Mouse (Mus musculus): Measurements from ENCODE around the gene Mlip.
"Not testable (repeated sequence)": the region's sequence is repeated elsewhere in the genome, so short reads cannot be mapped to it uniquely, and the experiment has no call there.

Gene Mlip

GRCm38 (mm10) chr9:77251511-77252112, 101.2 kb downstream of the Mlip start:
- DNase-seq (ENCODE audit: extremely low spot score, low read depth, low spot score), result no peak

GRCm38 (mm10) chr9:77198250-77198649, 154.5 kb downstream of the Mlip start:
- no peak for DNase-seq (ENCODE audit: extremely low spot score, low read depth, low spot score)

- no peak for DNase-seq (ENCODE audit: extremely low spot score, low read depth, low spot score)
These were observed 173.3 kb downstream of the Mlip start for GRCm38 (mm10) chr9:77179486-77179885.

DNA sequence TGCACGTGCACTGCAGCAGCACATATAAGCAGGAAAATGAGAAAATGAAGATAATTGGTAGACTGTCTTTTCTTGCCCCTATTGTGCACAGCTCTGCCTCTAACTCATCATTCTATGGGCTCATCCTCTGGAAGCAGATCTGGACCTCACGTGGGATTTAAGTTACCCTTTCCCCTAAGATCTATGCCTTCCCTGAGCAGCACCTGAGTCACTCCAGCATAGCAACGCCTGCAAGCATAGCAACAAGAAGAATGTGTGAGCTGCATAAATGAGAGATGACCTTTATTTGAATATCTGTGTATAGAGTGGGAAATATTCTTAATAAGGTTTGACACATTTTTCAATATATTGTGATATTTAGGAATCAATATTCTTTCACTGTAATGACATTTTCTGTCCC, 176.9 kb downstream of the Mlip start:
- DNase-seq (ENCODE audit: extremely low spot score, low read depth, low spot score), result no peak

DNA sequence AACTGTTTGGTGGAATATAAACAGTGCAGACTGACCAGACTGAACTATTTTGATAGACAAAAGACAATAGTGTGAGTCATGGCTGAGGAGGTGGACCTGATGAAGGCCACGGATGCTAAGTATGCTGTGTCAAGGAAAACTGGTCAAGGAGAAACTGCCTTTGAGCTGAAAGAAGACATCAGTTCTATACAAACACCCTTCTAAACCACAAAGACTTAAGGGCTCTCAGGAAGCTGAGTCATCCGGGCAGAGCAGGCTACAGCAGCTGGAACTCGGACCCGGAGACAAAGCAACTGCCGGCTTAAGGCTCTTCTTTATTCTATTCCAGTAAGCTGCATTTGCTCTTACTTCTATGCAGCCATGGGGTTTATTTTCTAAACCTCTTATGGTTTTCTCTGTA, 180.7 kb downstream of the Mlip start:
- no peak for DNase-seq (ENCODE audit: extremely low spot score, low read depth, low spot score)

- DNase-seq (ENCODE audit: extremely low spot score, low read depth, low spot score), result no peak
These were observed 186.9 kb downstream of the Mlip start for GRCm38 (mm10) chr9:77165877-77166276.

GRCm38 (mm10) chr9:77161764-77162163, 191.0 kb downstream of the Mlip start:
- no peak for DNase-seq (ENCODE audit: extremely low spot score, low read depth, low spot score)

- DNase-seq (ENCODE audit: extremely low spot score, low read depth, low spot score), result no peak
These were observed 192.4 kb downstream of the Mlip start for GRCm38 (mm10) chr9:77160277-77160926.

GRCm38 (mm10) chr9:77148518-77149257, 204.1 kb downstream of the Mlip start:
- DNase-seq (ENCODE audit: extremely low spot score, low read depth, low spot score), result no peak

DNA sequence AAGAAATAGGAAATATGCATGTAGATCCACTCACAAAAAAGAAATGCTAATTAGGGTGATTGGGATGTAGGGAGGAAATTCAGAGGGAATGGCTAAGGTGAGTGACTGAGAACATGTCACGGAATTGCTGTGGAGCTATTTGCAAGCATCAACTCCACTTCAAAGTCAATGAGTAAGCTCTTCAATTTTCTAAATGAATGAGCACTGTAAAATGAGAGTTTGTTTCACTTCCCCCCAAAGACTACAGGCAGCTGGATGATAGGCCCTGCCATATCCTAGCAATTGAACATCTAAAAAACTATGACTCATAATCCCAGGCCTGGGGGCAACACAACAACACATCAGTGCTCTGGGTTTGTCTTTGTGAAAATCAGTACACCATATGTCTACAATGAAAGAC, 233.0 kb downstream of the Mlip start:
- DNase-seq (ENCODE audit: extremely low spot score, low read depth, low spot score), result no peak

- DNase-seq (ENCODE audit: extremely low spot score, low read depth, low spot score), result no peak
These were observed 255.9 kb downstream of the Mlip start for GRCm38 (mm10) chr9:77096886-77097285.

DNA sequence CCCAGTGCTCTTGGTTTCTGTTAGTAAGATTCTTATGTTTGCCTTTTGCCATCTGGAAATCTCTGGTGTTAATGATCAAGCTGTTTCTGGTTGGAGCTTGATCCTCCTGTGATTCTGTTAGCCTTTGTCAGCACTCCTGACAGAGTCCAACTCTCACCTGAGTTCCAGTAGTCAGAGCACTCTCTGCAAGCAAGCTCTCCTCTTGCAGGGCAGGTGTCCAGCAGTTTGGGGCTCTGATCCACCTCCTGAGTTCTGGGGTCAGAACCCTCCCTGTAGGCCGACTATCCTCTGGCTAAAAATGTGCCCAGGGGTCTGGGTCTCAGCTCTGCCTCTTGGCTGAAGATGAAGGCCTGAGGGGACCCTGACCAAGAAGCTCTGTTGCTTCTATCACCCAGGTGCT, 269.5 kb downstream of the Mlip start:
- DNase-seq (ENCODE audit: extremely low spot score, low read depth, low spot score), result not testable (repeated sequence)

DNA sequence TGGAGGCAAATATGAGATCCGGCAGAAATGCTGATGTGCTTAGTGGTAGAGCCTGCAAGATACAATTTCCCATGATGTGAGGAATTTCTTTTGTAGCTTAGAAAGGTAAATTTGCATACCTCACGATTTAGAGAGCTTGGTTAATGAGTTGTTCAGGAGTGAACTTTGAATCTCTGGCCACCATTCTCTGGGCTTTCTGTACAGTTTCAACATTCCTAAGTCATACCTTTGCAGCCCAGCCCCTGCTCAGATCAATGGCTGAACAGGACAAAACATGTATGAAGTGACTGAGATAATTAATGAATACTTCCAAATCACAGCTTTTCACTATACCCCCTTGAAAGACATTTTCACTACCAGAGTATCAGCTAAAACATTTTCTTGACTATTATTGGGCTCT, 281.1 kb downstream of the Mlip start:
- no peak for DNase-seq (ENCODE audit: extremely low spot score, low read depth, low spot score)

- DNase-seq (ENCODE audit: extremely low spot score, low read depth, low spot score), result no peak
These were observed 296.2 kb downstream of the Mlip start for GRCm38 (mm10) chr9:77056611-77057010.

DNA sequence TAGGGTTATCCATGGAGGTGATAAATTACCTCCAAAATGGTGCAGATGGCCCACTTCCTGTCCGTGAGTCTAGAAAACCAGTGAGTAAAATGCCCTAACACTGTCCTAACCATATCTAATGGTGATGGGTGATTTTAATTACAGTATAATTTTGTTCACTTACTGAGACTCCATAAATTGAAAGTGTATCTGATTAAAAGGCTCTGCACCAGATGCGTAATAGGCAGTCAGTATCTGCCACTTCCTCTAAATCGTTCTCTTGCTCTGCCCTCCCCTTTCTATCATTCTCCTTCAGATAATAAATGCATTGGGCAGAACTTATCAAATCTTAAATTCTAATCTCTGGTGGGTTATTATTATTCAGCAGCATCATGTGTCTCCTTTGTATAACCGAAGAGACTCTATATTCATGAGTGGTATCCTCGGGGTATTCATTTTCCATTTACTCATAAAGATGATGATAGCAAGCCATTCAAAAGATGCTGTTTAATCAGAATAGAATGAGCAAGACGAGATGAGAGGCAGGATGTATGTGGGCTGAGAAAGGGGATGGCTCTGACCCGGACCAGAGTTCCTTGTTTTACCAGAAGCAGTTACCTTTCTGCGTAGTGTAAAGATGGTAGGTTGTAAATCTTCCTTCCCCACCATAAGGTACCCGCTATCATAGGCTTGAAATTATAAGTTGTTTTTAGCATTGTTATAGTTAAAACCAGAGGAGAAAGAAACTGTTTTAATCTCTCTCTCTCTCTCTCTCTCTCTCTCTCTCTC, 298.2 kb downstream of the Mlip start:
- no peak for DNase-seq (ENCODE audit: extremely low spot score, low read depth, low spot score)
